Mouse (Mus musculus): ENCODE measurements around the gene Lrrc57. TPM values are rescaled to one million over a fixed set of nuclear protein-coding genes. Genes with fewer than 3 reads are reported as not detected.

Gene Lrrc57
- 23.0 and 29.7 TPM in 2 replicates for total RNA-seq (2017)

DNA sequence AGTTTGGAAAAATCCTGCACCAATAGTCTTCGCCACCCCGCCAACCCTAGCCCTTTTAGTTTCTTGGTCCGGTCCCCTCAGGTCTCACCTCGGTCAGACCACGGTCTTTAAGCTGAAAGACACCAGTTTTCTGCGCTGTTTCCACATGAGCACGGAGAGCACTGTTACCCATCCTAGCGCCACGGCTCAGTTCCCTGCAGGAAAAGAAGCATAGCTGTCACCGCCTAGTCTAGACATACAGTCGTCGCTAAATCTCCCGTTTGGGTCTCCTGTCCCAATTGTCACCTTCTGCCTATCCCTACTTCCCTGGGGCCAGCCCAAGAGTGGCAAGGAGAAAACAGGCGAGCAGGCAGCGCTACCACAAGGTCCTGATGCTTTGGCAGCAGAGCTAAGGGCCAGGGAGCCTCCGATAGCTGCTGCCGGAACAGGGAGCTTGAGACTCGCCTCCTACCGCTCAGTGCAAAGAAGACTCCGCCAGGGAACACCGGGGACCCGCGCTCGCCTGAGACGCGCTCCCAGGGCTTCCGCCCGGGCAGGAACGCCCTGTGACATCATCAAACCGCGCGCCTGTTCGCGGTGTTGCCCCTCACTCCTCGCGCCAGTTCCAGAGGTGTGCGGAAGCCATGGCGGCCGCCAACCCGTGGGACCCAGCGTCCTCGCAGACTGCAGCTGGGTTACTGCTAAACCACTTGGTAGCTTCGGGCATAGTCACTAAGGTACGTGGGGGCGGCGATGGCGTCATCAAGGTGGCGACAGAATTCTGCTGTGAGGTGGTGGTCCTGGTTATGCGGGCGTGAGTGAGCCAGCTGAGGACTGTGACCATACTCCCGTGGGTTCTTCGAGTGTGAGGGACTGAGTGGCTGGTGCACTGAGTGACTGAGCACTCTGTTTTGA, at the start of gene Lrrc57, which contains the start of gene Haus2:
Gene Lrrc57 (minus strand): TSS at position 691 of the 894 bp plus-strand sequence.
Gene Haus2 (plus strand): TSS at position 554 of the 894 bp plus-strand sequence.
- ATAC-seq (ENCODE audit: extremely low read depth, insufficient number of reproducible peaks, low FRiP score, poor library complexity, severe bottlenecking), result peak; percentile 90

DNA sequence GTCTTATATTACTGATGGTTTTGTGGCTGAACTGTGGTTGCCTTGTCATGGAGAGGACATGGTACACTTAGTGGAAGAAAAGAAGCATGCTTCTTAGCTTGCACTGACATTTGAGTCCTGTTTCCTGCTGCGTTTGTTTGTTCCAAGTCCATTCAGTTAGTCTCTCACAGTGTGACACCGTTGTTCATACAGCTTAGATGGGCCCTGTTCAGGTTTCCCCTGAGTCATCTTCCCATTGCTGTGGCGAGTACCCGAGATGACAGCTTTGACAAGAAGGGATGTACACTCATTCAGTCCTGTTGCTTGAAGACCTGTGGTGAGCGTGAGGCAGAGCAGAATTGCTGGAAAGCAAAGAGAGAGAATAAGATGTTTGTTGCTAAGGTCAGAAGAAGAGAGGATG, 49.2 kb upstream of the Lrrc57 start:
- ATAC-seq (ENCODE audit: extremely low read depth, insufficient number of reproducible peaks, low FRiP score, poor library complexity, severe bottlenecking), result no peak

DNA sequence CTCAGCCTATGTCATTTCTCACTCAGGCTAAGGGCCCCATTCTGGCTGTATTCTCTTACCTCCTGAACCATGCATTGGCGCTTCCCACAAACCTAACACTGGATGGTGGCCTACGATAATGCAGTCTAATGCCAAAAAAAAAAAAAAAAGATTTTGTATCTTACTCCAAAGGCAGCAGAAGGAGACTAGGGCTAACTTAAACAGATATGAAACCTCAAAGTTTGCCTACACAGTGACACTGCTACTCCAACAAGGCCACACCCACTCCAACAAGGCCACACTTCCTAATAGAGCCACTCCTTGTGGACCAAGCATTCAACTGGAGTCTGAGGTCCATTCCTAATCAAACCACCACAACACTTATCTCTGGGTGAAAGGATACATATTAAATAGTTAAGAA, 47.4 kb upstream of the Lrrc57 start:
- no peak for ATAC-seq (ENCODE audit: extremely low read depth, insufficient number of reproducible peaks, low FRiP score, poor library complexity, severe bottlenecking)

DNA sequence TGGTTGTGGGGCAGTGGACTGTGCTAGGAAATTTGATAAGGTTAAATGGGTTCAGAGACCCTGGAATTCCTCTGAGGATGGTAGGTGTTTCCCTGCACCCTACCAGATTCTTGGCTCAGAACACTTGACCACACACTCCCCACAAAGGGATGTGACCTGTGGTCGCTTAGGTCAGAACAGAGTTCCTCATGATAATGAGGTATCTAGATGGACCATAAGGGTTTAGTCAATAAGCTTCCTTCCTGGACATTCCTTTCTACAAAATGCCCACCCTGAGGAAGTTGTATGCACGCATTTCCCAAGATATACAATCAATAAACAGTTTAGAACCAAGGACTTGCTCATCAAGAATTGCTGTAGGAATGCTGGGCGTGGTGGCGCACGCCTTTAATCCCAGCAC, 46.6 kb upstream of the Lrrc57 start:
- no peak for ATAC-seq (ENCODE audit: extremely low read depth, insufficient number of reproducible peaks, low FRiP score, poor library complexity, severe bottlenecking)

DNA sequence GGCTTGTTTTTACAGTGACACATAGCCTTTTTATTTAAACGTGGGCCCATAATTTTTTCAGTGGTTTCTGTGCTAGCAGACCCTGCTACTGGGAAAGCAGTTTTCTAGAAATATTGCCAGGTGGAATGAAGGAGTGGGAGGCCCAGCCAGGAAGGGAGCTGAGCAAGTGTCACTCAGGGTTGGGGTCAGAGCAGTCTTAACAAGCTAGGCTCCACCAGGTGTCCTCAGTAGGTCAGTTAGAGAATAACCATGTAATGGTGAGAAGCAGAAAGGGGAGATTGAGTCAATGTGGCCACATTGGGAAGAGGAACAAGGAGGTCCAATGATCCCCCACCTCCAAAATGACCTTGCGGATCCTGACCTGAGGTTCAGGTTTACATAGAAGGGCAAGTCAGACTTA, 45.4 kb upstream of the Lrrc57 start:
- no peak for ATAC-seq (ENCODE audit: extremely low read depth, insufficient number of reproducible peaks, low FRiP score, poor library complexity, severe bottlenecking)

DNA sequence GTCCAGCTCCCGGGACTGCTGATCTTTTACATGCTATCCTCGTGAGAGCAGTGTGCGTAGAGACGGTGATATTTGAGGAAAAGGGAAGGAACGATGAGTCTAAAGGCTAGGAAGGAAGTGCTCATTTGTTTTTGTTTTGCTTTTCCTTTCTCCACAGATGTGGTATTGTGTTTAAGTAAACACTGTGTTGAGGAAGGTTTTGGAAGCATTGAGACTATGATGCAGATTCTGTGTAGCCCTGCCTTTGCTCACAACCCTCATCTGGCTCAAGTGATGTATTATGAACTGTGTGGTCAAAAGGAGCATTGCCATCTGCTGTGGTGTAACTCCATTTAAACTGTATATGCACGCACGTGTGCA, 43.6 kb upstream of the Lrrc57 start:
- ATAC-seq (ENCODE audit: extremely low read depth, insufficient number of reproducible peaks, low FRiP score, poor library complexity, severe bottlenecking), result no peak

DNA sequence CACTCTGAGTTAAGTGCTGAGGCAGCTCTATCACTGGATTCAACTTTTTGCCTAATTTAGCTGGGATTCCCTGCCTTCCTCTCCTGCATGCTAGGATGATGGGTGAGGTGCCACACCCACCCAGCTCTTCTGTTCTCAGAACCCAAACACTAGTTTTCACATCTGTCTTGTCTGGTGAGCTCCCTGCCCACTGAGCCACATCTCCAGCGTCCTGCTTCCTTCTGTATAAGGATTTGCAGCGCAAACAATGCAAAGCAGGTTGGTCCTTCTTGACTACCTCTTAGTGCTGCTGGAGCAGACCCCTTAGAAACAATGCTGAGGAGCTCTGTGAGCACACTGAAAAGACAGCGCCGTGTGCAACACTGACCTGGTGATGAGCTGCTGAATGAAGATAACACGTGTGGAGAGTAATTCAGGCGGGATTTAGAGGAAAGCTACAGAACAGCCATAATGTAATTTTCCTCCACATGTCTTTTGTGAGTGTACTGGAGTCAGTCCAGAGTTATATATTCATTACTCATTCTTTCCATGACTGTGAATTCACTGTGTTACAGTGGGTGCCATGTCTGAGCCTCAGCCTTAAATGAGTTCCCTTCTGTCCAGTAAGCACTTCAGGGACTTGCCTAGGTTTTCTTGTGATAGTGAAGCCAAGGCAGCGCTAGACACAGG, 43.1 kb upstream of the Lrrc57 start:
- ATAC-seq (ENCODE audit: extremely low read depth, insufficient number of reproducible peaks, low FRiP score, poor library complexity, severe bottlenecking), result no peak

DNA sequence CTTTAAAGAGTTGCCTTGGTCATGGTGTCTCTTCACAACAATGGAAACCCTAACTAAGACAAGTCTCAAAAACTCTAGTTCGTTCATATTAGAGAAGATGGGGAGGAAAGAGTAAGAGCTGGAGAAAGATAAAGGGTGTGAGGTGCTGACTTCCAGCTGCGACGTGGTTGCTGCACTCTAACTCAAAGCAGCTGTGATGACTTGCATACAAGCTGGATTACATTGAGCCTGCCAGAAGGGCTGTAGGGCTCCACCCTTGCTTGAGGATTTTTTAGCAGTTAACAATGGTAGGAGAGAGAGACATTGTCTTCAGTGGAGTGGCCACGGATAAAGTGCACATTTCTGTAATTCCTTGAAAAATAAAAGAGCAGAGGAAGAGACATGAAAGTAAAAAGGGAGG, 37.5 kb upstream of the Lrrc57 start:
- ATAC-seq (ENCODE audit: extremely low read depth, insufficient number of reproducible peaks, low FRiP score, poor library complexity, severe bottlenecking), result no peak

DNA sequence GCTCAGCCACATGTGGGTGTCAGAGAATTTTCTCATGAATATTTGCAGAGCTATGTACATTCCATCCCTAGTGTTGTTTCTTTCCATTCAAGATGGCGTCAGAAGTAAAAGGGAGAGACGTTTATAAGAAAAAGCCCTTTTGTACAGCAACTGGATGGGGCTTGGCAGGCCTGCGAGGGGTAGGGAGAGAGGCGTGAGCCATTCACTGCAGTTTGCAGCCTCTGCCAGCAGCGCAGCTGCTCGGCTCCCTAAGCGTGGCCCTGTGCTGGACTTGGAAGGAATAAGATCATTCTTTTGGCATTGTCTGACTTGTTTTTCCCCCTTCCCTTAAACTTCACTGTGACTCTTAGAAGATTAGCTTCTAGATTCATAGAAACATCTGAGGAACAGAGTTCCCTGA, 34.5 kb upstream of the Lrrc57 start:
- no peak for ATAC-seq (ENCODE audit: extremely low read depth, insufficient number of reproducible peaks, low FRiP score, poor library complexity, severe bottlenecking)

DNA sequence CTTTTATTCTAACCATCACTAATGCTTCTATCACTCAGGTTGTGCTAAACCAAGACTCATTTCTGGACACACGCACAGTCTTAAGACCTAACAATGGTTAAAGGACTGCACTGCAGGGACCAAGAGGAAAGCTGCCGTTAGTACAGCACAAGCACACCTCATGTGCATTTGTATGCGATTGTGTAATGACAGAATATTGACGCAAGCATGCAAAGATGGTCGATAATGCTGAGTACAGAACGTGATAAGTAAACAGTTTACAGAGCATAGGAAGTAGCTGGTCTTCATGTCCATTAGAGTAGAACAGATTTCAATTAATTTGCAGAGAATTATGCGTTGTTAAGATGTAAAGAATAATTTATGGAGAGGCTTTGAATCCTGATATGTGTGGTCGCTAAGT, 31.5 kb upstream of the Lrrc57 start:
- ATAC-seq (ENCODE audit: extremely low read depth, insufficient number of reproducible peaks, low FRiP score, poor library complexity, severe bottlenecking), result no peak

DNA sequence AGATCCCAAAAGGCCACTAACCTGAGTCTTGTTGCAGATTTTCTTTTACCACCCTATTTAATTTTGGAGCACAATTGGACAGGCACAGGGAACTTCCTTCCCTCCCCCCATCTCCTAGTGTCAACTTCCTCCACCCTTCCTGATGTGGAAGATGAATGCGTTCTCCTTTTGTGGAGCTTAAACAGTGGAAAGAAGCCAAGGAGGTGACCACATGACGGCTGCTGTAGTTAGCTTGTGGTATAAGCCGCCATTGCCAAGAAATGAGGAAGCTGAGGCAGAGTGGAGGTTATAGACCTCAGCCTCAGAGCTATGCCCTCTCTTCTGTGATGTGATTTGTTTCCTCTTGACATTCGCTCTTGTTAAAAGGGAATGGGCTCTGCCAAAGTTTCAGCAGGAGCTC, 22.6 kb upstream of the Lrrc57 start:
- peak; percentile 37; the same call in 1 of the 2 replicates for ATAC-seq (ENCODE audit: extremely low read depth, insufficient number of reproducible peaks, low FRiP score, poor library complexity, severe bottlenecking)

DNA sequence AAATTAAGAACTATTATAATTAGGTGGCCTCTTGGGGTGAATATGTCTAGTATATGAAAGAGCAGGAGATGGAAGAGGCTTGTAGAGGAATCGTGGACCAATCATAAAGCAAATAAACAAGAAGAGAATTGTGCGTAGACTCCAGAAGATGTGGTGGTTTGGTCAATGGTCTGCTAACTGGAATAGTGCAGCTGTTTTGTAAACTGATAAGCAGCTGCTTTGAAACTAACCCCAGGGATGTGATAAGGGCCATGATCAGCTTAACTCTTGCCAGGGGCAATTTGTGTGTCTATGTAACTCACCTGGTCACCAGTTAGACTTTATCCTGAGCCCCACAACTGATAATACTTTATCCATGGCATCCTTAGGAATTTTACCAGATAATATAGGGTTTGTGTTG, 22.2 kb upstream of the Lrrc57 start:
- ATAC-seq (ENCODE audit: extremely low read depth, insufficient number of reproducible peaks, low FRiP score, poor library complexity, severe bottlenecking), result no peak

DNA sequence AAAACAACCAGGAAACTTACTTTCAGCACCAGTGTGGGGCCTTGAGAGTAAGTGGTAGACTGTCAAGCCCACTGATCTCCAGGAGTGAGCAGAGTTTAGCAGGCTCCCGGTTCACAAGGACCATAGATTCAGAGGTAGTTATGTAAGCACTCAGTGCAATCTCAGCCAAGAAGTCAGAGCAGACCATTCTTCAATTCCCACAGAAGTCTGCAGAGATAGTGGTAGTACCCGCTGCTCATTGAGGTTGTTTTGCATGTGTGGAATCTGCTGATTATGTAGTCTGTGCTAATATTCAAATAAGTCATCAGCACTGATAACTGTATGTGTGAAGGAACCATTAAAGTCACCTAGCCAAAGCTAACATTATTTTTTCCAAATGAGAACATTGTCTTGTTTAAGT, 21.3 kb upstream of the Lrrc57 start:
- ATAC-seq (ENCODE audit: extremely low read depth, insufficient number of reproducible peaks, low FRiP score, poor library complexity, severe bottlenecking), result no peak

DNA sequence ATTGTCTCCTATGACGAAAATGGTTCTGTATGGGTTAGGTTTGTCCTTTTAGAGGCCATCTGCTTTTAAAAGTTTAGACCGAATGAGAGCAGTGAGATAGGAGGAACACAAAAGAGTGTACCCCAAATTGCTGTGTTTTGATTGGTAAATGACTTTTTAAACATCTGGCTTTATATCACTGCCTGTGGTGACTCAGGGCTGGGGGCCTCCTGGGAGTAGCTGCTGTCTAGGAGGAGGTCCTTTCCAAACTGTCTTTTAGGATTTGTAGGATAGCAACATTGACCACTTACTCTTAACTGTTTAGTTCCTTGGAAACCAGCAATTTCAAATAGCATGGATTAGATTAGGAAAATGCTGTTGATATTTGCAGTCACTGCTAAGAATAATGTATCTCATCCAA, 20.9 kb upstream of the Lrrc57 start:
- no peak for ATAC-seq (ENCODE audit: extremely low read depth, insufficient number of reproducible peaks, low FRiP score, poor library complexity, severe bottlenecking)

DNA sequence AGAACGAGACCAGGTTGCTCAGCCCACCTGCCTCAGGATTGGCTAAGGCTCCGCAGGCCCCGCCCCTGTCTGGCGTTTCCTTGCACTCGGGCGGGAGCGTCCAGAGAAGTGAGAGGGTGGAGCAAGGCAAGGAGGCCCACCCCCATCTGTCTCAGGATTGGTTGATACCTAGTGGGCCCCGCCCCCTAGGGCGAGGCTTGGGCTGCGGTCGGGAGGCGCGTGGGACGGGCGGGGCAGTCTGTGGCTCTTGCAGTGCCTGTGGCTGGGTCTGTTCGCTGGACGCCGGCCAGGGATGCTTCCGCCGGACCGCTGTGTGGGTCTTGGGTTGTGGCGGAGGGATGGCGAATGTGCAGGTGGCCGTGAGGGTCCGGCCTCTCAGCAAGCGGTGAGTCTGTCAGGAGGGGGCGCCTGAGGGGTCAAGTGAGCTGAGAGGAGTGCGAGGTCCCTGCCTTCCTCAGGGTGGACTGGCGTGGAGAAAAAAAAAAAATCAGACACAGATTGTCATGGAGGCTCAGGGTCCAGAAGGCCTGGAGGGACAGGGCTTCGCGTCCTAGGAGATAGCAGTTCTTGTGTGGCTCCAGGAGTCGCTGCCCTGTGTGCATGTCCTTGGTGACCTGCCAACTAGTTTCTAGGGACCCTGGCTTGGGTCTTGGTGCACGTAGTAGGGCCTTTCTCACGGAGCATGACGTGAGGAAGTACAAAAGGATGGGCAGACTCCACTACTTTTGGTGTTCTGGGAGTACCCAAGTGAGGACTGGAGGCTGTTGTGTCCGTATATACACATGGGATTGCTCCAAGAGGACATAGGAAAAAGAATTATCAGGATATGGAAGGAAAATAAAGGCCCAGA, 19.8 kb upstream of the Lrrc57 start, which contains the start of gene Stard9:
Gene Stard9 (plus strand): TSS at position 236 of the 850 bp plus-strand sequence.
- ATAC-seq (ENCODE audit: extremely low read depth, insufficient number of reproducible peaks, low FRiP score, poor library complexity, severe bottlenecking), result peak; percentile 98

DNA sequence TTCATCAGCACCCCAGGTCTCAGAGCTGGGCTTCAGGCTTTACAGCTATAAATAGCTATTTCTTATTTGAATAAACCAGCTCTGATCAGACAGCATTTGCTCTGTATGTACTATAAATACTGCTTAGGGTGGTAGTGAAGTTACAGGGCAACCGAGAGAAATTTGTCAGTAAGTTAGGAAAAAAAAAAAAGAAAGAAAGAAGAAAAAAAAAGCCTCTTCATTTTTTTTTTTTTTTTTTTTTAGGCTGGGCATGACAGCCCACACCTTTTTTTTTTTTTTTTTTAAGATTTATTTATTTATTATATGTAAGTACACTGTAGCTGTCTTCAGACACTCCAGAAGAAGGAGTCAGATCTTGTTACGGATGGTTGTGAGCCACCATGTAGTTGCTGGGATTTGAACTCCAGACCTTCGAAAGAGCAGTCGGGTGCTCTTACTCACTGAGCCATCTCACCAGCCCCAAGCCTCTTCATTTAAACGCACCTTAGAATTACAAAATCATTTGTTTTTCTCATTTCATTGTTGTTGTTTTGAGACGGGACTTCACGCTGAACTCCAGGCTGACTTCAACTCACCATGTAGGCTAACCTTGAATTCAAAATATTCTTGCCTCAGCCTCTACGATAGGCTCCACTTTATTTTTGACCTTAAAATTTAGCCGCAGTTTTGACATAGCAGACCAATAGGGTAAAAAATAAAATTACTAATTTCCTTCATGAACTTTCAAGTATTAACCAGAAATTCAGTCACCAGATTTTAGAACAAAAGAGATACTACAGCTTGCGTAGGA, 19.0 kb upstream of the Lrrc57 start:
- no peak for ATAC-seq (ENCODE audit: extremely low read depth, insufficient number of reproducible peaks, low FRiP score, poor library complexity, severe bottlenecking)

DNA sequence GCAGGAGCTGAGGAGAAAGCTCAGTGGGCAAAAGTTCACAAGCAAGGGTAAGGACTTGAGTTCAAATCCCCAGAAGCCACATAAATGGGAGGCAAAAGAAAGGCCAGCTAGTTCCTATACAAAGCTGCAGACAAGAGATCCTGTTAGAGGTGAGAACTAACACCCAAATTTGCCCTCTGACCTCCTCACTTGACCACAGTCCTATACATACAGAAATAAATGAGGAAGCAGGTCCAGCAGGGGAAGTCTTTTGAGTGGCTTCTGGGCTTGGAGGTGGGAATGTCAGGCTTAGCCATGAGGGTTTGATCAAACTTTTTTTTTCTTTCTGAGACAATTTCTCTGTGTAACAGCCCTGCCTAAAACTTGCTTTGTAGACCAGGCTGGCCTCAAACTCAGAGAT, 13.6 kb upstream of the Lrrc57 start:
- no peak for ATAC-seq (ENCODE audit: extremely low read depth, insufficient number of reproducible peaks, low FRiP score, poor library complexity, severe bottlenecking)

DNA sequence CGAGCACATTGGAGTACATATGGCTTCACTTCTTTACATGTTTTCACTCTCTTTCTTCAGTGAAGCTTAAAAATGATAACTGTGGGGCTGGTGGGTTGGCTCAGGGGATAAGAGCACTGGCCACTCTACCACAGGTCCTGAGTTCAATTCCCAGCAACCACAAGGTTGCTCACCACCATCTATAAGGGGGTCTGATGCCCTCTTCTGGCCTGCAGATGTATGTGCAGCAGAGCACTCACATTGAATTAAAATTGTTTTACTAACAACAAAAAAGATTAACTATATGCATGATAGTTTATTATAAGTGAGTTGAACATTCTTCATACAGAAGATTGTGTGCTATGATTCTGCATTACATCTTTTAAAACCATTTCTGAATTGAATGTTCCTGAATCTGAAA, 10.2 kb upstream of the Lrrc57 start:
- no peak for ATAC-seq (ENCODE audit: extremely low read depth, insufficient number of reproducible peaks, low FRiP score, poor library complexity, severe bottlenecking)

All from neutrophil, adult 5-6 weeks (primary cell).